In genomic region chr2:51144380-51145120, GRCm38 (mm10) we compare ENCODE assay signal across 8 mouse cellular contexts. TPM values are rescaled to one million over a fixed set of nuclear protein-coding genes. Genes with fewer than 3 reads are reported as not detected.
DNase-seq lines count a peak whose midpoint lies in the region; ATAC-seq and TF ChIP-seq lines count a peak whose summit lies in the region.

No protein-coding gene starts in this region.

- DNase-seq in liver, adult 2 months (ENCODE audit: extremely low read depth, low read depth, low spot score): peak; percentile 46
- DNase-seq in liver: no peak
- no peak for DNase-seq in frontal cortex, postnatal 10 days (ENCODE audit: low spot score in 2 of 2)
- no peak for DNase-seq in T-cell, adult 2 months (ENCODE audit: low spot score)
- DNase-seq in right cerebral cortex, postnatal 25 days: no peak

- 40% methylated on average over 6 of the region's 6 CpGs for WGBS in liver, adult 2 months
- 48% methylated on average over 6 of the region's 6 CpGs for WGBS in forebrain, embryonic 12.5 days
- WGBS in intestine, postnatal 0 days: 41% methylated on average over 6 of the region's 6 CpGs
- WGBS in neural tube, embryonic 12.5 days: 54% methylated on average over 6 of the region's 6 CpGs

- H3K27ac ChIP-seq in liver, adult 2 months (replicated peaks; ENCODE audit: insufficient read depth, low read depth, low read length): peak overlapping the region; percentile 65
- H3K27ac ChIP-seq in forebrain, embryonic 12.5 days: peak overlapping the region; percentile 56
- peak overlapping the region; percentile 17; the same call in 1 of the 2 replicates for H3K27ac ChIP-seq in intestine, postnatal 0 days (ENCODE audit: low read depth, low read length)
- no peak overlapping the region for H3K27ac ChIP-seq in neural tube, embryonic 12.5 days

- no peak for TF ChIP-seq POLR2A in liver, adult 2 months (IDR thresholded peaks at IDR 0.05; ENCODE audit: extremely low read depth, insufficient read depth, low read length)

- H3K4me2 ChIP-seq in forebrain, embryonic 12.5 days: peak overlapping the region; percentile 70
- H3K4me2 ChIP-seq in intestine, postnatal 0 days (replicated peaks; ENCODE audit: low read depth): peak overlapping the region; percentile 41
- H3K4me2 ChIP-seq in neural tube, embryonic 12.5 days (replicated peaks): peak overlapping the region; percentile 72

- peak overlapping the region; percentile 15; the same call in 1 of the 2 replicates for H3K9ac ChIP-seq in liver, adult 2 months (ENCODE audit: low read depth, low read length)
- peak overlapping the region; percentile 48 for H3K9ac ChIP-seq in forebrain, embryonic 12.5 days
- H3K9ac ChIP-seq in intestine, postnatal 0 days (ENCODE audit: low read depth, low read length): no peak overlapping the region
- H3K9ac ChIP-seq in neural tube, embryonic 12.5 days: peak overlapping the region; percentile 64

- no peaks in the 10 kb centered on the region for H3K9me3 ChIP-seq in forebrain, embryonic 12.5 days
- H3K9me3 ChIP-seq in intestine, postnatal 0 days (ENCODE audit: control insufficient read depth): no peaks in the 10 kb centered on the region
- H3K9me3 ChIP-seq in neural tube, embryonic 12.5 days: no peaks in the 10 kb centered on the region

- peaks cover 24% of the 10 kb centered on the region; the same call in 1 of the 2 replicates for H3K79me2 ChIP-seq in liver, adult 2 months (ENCODE audit: control insufficient read depth, insufficient read depth, low read length)

- TF ChIP-seq CTCF in liver, adult 2 months (IDR thresholded peaks at IDR 0.05; ENCODE audit: low read depth, low read length): no peak
- no peak for TF ChIP-seq CTCF in intestine, postnatal 0 days (IDR thresholded peaks at IDR 0.05; ENCODE audit: low read depth)

- no peaks in the 10 kb centered on the region for H3K27me3 ChIP-seq in liver, adult 2 months (ENCODE audit: control insufficient read depth, insufficient read depth, low read length)
- H3K27me3 ChIP-seq in forebrain, embryonic 12.5 days: no peaks in the 10 kb centered on the region
- H3K27me3 ChIP-seq in intestine, postnatal 0 days (replicated peaks; ENCODE audit: control insufficient read depth, insufficient read depth, low read length): no peaks in the 10 kb centered on the region
- H3K27me3 ChIP-seq in neural tube, embryonic 12.5 days (replicated peaks): no peaks in the 10 kb centered on the region

- H3K36me3 ChIP-seq in liver, adult 2 months (ENCODE audit: control insufficient read depth, insufficient read depth, low read length): no peaks in the 10 kb centered on the region
- H3K36me3 ChIP-seq in forebrain, embryonic 12.5 days (replicated peaks): peaks cover 17% of the 10 kb centered on the region; the same call in 1 of the 2 replicates
- no peaks in the 10 kb centered on the region; the same call in 1 of the 2 replicates for H3K36me3 ChIP-seq in intestine, postnatal 0 days (ENCODE audit: control insufficient read depth, insufficient read depth)
- H3K36me3 ChIP-seq in neural tube, embryonic 12.5 days: peaks cover 11% of the 10 kb centered on the region

- no peak for ATAC-seq in forebrain, embryonic 12.5 days (ENCODE audit: low FRiP score)
- ATAC-seq in intestine, postnatal 0 days: no peak
- no peak for ATAC-seq in neural tube, embryonic 12.5 days (ENCODE audit: low FRiP score, low read depth)

- peaks cover 33% of the 10 kb centered on the region for H3K4me1 ChIP-seq in liver, adult 2 months (ENCODE audit: control insufficient read depth, insufficient read depth, low read length)
- peaks cover 59% of the 10 kb centered on the region for H3K4me1 ChIP-seq in forebrain, embryonic 12.5 days
- peaks cover 33% of the 10 kb centered on the region for H3K4me1 ChIP-seq in intestine, postnatal 0 days (replicated peaks; ENCODE audit: control insufficient read depth, insufficient read depth, low read length)
- H3K4me1 ChIP-seq in neural tube, embryonic 12.5 days: peaks cover 53% of the 10 kb centered on the region

- H3K4me3 ChIP-seq in liver, adult 2 months (ENCODE audit: insufficient read depth, low read depth, low read length): no peak overlapping the region; the same call in 1 of the 2 replicates
- peak overlapping the region; percentile 37 for H3K4me3 ChIP-seq in forebrain, embryonic 12.5 days (replicated peaks)
- no peak overlapping the region for H3K4me3 ChIP-seq in intestine, postnatal 0 days (ENCODE audit: low read depth, low read length)
- H3K4me3 ChIP-seq in neural tube, embryonic 12.5 days: peak overlapping the region; percentile 36

RNA-seq across cellular contexts. Expression of gene Rnd3, which starts 4.4 kb away (rescaled TPM):
- total RNA-seq in liver, adult 2 months (2014; rRNA removed): 16.2 and 16.7 TPM in 2 replicates
- 1.9 and 2.4 TPM in 2 replicates for polyA plus RNA-seq in liver, adult 2 months (2012; rRNA removed)
- 201 and 236 TPM in 2 replicates for polyA plus RNA-seq in forebrain, embryonic 12.5 days (2016; fragmentation: Nextera tagmentation; extraction: Ambion mirVana)
- polyA plus RNA-seq in intestine, postnatal 0 days (2015; fragmentation: Nextera tagmentation; extraction: Ambion mirVana): 16.5 and 18.1 TPM in 2 replicates
- polyA plus RNA-seq in neural tube, embryonic 12.5 days (2016; fragmentation: Nextera tagmentation; extraction: Ambion mirVana): 257 and 270 TPM in 2 replicates

Comparison
In these comparisons a context has a peak if more than half of its experiments do, and no peak if none do; other contexts are left out.
1. H3K4me3 ChIP-seq: peak in forebrain, embryonic 12.5 days (single experiment) and neural tube, embryonic 12.5 days (single experiment); none in liver, adult 2 months (single experiment) and intestine, postnatal 0 days (single experiment).
2. RNA of gene Rnd3, which starts 4.4 kb away (polyA plus RNA-seq): 257 to 270 TPM in neural tube, embryonic 12.5 days and 201 to 236 TPM in forebrain, embryonic 12.5 days; 16.5 to 18.1 TPM in intestine, postnatal 0 days and 1.9 to 2.4 TPM in liver, adult 2 months; every median in the first group is over 10 times any median in the second.
3. Peak in every context shown above with its lines, with median percentiles within 50 percentile points of each other: H3K4me2 ChIP-seq.